Mouse (Mus musculus) layer of hippocampus, postnatal 10 days (tissue): ENCODE measurements at regions not wholly inside any gene's neighbourhood (a gene's known extent, or its start where the extent isn't known, plus 50 kb on each side); places are given as distances from the start of the nearest gene placed in this dataset.

Experiments
- DNase-seq, 2 experiments: peaks; one replicate each; pipeline ENCODE4 v3.0.0; 2021; ENCODE audit warnings: low spot score in 2 of 2

- DNase-seq = no peak
Observed at GRCm38 (mm10) chr16:28105866-28106265, 647.0 kb downstream of the Fgf12 start.

DNA sequence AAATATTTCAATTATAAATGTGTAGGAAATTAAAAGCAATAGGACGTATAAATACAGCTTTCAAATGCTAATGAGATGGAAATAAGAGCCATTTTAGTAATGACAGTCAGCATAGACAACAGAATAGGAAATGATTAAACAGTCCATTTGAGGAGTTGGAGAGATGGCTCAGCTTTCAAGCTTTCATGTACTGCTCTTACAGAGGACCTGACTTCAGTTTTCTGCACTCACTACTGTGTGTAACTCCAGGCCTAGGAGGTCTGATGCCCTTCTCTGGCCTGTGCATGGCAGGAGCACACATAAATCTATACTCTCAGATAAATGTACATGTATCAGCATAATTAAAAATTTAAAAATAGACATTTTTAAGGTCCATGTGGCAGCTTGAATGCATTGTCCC is 643.1 kb downstream of the Fgf12 start:
- DNase-seq = no peak
